Mouse (Mus musculus): ENCODE data around the gene Sec13. TPM values are rescaled to one million over a fixed set of nuclear protein-coding genes. Genes with fewer than 3 reads are reported as not detected.
"Not testable (repeated sequence)": the region's sequence is repeated elsewhere in the genome, so short reads cannot be mapped to it uniquely, and the experiment has no call there.

Gene Sec13
- polyA plus RNA-seq, 1 experiment from 2014 or later = 210 TPM

DNA sequence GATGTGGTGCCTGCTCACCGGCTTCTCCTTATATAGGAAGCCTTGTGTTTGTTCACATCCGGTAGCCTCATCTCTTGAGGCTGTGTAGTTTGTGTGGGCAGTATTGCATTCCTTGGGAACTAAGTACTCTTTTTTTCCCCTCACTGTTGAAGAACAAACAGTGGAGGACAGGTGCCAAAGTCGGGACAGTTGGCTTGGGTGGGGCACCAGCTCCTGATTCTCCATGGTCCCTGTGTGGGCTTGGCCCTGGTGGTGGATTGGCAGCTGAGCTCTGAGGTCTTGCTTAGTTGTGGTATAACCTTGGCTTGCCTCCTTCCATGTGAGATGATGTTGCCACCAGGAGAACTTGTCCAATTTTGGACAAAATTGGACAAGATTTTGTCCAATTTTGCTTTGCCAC, 20.7 kb downstream of the Sec13 start, which contains the start of gene Ghrl:
Gene Ghrl, minus strand, starts transcription at position 3 of the 400 bp plus-strand sequence.
- no peak within 1 kb of the TSS for H3K4me2 ChIP-seq (ENCODE audit: low read depth, low read length)
- no peak within 1 kb of the TSS for H3K9ac ChIP-seq (replicated peaks; ENCODE audit: low read depth, low read length)
- H3K36me3 ChIP-seq (ENCODE audit: control insufficient read depth, insufficient read depth, low read length) = peaks cover 37% of the 10 kb centered on the region
- H3K27me3 ChIP-seq (ENCODE audit: control insufficient read depth, insufficient read depth, low read length) = no peaks in the 10 kb centered on the region
- ATAC-seq (ENCODE audit: low read depth) = no peak
- H3K4me3 ChIP-seq (ENCODE audit: low read depth, low read length) = no peak within 1 kb of the TSS
- H3K9me3 ChIP-seq (ENCODE audit: control insufficient read depth, low read length) = no peaks in the 10 kb centered on the region
- H3K4me1 ChIP-seq (ENCODE audit: control insufficient read depth, insufficient read depth, low read length) = no peaks in the 10 kb centered on the region
- 91% methylated on average over 3 of the region's 3 CpGs for WGBS
- H3K27ac ChIP-seq (ENCODE audit: low read depth, low read length) = no peak within 1 kb of the TSS

DNA sequence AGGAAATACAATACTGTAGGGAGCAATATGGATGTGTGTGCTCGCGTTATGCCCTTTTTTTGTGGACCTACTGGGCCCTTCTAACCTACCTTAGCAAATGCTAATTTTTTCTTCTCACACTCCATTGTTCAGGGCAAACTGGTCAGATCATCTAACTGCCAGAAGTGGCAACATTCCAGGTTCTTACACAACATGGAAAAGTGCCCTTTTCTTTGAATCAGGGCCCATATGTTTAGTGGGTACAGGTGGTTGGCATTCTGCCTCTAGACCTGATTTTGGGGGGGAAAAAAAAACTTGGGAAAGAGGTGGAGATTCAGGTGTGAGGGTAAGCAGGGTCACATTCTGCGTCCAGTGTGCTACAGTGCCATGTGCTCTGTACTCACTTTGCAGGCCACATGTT, 23.0 kb downstream of the Sec13 start:
- Histone ChIP-seq H3K36me3 (ENCODE audit: control insufficient read depth, insufficient read depth, low read length) (peaks cover 54% of the 10 kb centered on the region), H3K4me3 (ENCODE audit: low read depth, low read length) (no peak overlapping the region), H3K27me3 (ENCODE audit: control insufficient read depth, insufficient read depth, low read length) (no peaks in the 10 kb centered on the region), H3K9ac (replicated peaks; ENCODE audit: low read depth, low read length) (no peak overlapping the region), H3K4me1 (ENCODE audit: control insufficient read depth, insufficient read depth, low read length) (no peaks in the 10 kb centered on the region), H3K9me3 (ENCODE audit: control insufficient read depth, low read length) (no peaks in the 10 kb centered on the region), H3K4me2 (ENCODE audit: low read depth, low read length) (no peak overlapping the region), H3K27ac (ENCODE audit: low read depth, low read length) (no peak overlapping the region)
- ATAC-seq (ENCODE audit: low read depth) = no peak
- WGBS = 92% methylated on average over 3 of the region's 3 CpGs

DNA sequence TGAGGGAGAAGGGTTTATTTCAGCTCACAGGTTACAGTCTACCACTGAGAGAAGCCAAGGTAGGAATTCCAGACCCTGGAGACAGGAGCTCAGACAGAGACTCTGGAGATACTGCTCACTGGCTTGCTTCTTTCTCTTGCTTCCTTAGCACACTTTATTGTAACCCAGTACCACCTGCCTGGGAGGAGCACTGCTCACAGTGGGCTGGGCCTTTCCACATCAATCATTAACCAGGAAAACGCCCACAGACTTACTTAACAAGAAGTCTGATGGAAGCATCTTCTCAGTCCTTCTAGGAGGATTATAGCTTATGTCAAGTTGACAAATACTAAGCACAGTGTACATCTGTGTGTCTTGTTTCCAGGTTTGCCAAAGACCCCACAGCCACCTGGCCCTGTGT, 25.7 kb downstream of the Sec13 start:
- H3K9ac ChIP-seq (replicated peaks; ENCODE audit: low read depth, low read length) = no peak overlapping the region
- no peak for ATAC-seq (ENCODE audit: low read depth)
- no peak overlapping the region for H3K4me2 ChIP-seq (ENCODE audit: low read depth, low read length)
- no peaks in the 10 kb centered on the region for H3K27me3 ChIP-seq (ENCODE audit: control insufficient read depth, insufficient read depth, low read length)
- peaks cover 64% of the 10 kb centered on the region for H3K36me3 ChIP-seq (ENCODE audit: control insufficient read depth, insufficient read depth, low read length)
- no peaks in the 10 kb centered on the region for H3K9me3 ChIP-seq (ENCODE audit: control insufficient read depth, low read length)
- 61% methylated on average over 1 of the region's 1 CpGs for WGBS
- no peak overlapping the region for H3K27ac ChIP-seq (ENCODE audit: low read depth, low read length)
- H3K4me3 ChIP-seq (ENCODE audit: low read depth, low read length) = no peak overlapping the region
- no peaks in the 10 kb centered on the region for H3K4me1 ChIP-seq (ENCODE audit: control insufficient read depth, insufficient read depth, low read length)

DNA sequence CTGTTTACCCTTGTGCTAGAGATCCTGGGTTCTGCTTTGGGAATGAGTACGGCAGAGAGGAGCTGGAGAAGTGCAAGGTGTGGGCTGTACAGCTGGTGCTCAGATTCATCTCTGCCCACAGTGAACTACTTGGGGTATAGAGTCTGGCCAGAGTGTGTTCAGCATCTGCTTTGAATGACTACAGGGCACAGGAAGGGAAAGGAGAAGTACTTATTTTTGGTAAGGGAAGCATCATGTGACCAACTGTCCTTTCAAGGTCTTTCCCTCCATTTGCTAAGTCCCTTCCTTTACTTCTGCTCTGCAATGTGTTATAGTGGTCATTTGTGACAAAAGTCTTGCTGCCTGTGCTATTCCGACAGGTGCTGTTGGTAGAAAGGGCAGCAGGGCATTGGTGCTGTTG, 26.3 kb downstream of the Sec13 start:
- WGBS = 85% methylated on average over 2 of the region's 2 CpGs
- Histone ChIP-seq H3K27ac (ENCODE audit: low read depth, low read length) (no peak overlapping the region), H3K4me3 (ENCODE audit: low read depth, low read length) (no peak overlapping the region), H3K4me1 (ENCODE audit: control insufficient read depth, insufficient read depth, low read length) (no peaks in the 10 kb centered on the region), H3K27me3 (ENCODE audit: control insufficient read depth, insufficient read depth, low read length) (no peaks in the 10 kb centered on the region), H3K36me3 (ENCODE audit: control insufficient read depth, insufficient read depth, low read length) (peaks cover 65% of the 10 kb centered on the region), H3K9me3 (ENCODE audit: control insufficient read depth, low read length) (no peaks in the 10 kb centered on the region), H3K9ac (replicated peaks; ENCODE audit: low read depth, low read length) (no peak overlapping the region), H3K4me2 (ENCODE audit: low read depth, low read length) (no peak overlapping the region)
- no peak for ATAC-seq (ENCODE audit: low read depth)

DNA sequence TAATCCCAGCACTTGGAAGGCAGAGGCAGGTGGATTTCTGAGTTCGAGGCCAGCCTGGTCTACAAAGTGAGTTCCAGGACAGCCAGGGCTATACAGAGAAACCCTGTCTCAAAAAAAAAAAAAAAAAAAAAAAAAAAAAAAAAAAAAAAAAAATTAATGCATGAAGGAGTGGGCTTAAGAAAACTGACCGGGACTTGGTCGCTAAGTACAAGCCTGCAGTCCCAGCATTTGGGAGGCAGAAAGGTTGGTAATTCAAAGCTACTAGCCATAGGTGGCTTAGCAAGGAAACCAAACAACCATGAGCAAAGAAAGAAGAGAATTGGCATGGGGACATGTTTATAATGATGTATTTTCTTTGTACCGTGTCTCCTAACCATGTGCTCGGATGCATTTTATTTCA, 27.2 kb downstream of the Sec13 start:
- not testable (repeated sequence) for H3K9me3 ChIP-seq (ENCODE audit: control insufficient read depth, low read length); H3K4me3 ChIP-seq (ENCODE audit: low read depth, low read length); ATAC-seq (ENCODE audit: low read depth); H3K4me2 ChIP-seq (ENCODE audit: low read depth, low read length); H3K9ac ChIP-seq (replicated peaks; ENCODE audit: low read depth, low read length); H3K27me3 ChIP-seq (ENCODE audit: control insufficient read depth, insufficient read depth, low read length); H3K4me1 ChIP-seq (ENCODE audit: control insufficient read depth, insufficient read depth, low read length); H3K27ac ChIP-seq (ENCODE audit: low read depth, low read length)
- 94% methylated on average over 5 of the region's 5 CpGs for WGBS
- H3K36me3 ChIP-seq (ENCODE audit: control insufficient read depth, insufficient read depth, low read length) = peaks cover 72% of the 10 kb centered on the region

DNA sequence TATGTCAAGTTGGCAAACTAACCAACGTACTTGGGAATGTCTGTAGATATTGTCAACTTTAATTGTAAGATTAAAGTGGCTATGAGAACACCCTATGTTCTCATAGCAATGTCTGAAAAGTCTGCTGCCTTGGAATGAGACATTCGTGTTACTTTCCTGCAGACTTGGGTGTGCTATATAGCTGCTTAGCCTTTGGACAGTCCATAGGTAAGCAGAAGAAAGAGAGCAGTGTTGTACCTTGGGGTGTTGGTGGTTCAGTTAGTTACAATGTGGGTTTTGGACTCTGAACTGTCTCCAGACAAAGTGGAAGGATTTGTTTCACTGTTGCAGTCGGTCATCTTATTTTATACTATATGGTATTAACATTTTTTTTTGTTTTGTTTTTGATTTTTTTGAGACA, 27.8 kb downstream of the Sec13 start:
- Histone ChIP-seq H3K36me3 (ENCODE audit: control insufficient read depth, insufficient read depth, low read length) (peaks cover 79% of the 10 kb centered on the region), H3K9ac (replicated peaks; ENCODE audit: low read depth, low read length) (no peak overlapping the region), H3K27ac (ENCODE audit: low read depth, low read length) (no peak overlapping the region), H3K4me2 (ENCODE audit: low read depth, low read length) (no peak overlapping the region), H3K4me1 (ENCODE audit: control insufficient read depth, insufficient read depth, low read length) (no peaks in the 10 kb centered on the region), H3K27me3 (ENCODE audit: control insufficient read depth, insufficient read depth, low read length) (no peaks in the 10 kb centered on the region), H3K9me3 (ENCODE audit: control insufficient read depth, low read length) (no peaks in the 10 kb centered on the region), H3K4me3 (ENCODE audit: low read depth, low read length) (no peak overlapping the region)
- ATAC-seq (ENCODE audit: low read depth) = no peak
- WGBS = 96% methylated on average over 3 of the region's 3 CpGs

DNA sequence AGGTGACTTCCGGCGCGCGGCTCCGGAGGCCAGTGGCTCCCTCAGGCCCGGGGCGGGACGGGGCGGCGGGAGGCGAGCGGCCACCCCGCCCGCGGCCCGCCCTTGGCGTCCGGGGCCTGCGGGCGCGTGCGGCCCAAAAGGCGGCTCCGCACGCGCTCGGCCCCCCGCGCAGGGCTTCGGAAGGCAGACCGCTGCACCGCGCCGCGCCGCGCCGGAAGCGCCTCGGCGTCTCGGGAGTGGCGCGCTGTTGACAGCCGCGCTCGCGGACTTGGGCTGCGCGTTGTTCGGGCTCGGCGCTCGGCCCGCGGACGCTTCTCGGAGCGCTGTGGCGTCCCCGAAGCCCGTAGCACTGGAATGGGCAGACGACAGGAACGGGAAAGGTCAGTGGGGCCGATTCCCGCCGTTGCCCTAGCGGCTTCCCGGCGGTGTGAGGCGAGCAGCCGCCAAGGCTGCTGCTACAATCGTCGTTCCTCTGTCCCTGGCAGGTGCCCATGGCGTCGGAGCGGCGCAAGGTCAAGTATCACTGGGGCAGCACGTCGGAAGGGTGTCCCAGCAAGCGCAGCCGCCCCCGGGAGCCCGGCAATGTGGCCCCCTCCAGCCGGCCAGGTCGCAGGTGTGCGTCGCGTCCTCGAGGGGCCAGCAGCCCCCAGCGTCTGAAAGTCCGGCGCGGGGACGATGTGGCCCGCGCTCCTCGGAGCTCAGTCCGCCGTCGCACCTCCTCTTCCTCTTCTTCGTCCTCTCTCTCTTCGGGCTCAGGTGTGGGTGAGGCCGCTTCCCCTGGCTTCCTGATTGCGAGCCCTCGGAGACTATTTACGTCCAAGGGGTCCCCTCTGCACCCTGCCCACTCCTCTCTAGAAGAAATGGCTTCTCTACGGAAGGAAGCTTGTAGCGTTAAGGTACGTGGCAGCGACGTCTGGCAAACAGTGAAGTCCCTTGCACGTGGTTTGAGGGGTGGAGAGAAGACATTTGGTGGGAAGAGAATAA, 43.0 kb downstream of the Sec13 start:
- Histone ChIP-seq H3K27me3 (ENCODE audit: control insufficient read depth, insufficient read depth, low read length) (no peaks in the 10 kb centered on the region), H3K4me3 (ENCODE audit: low read depth, low read length) (peak overlapping the region; percentile 84), H3K36me3 (ENCODE audit: control insufficient read depth, insufficient read depth, low read length) (peaks cover 14% of the 10 kb centered on the region), H3K9ac (replicated peaks; ENCODE audit: low read depth, low read length) (peak overlapping the region; percentile 79), H3K4me1 (ENCODE audit: control insufficient read depth, insufficient read depth, low read length) (peaks cover 18% of the 10 kb centered on the region), H3K9me3 (ENCODE audit: control insufficient read depth, low read length) (no peaks in the 10 kb centered on the region), H3K4me2 (ENCODE audit: low read depth, low read length) (peak overlapping the region; percentile 92), H3K27ac (ENCODE audit: low read depth, low read length) (peak overlapping the region; percentile 82)
- under 1% methylated on average over 93 of the region's 113 CpGs for WGBS
- ATAC-seq (ENCODE audit: low read depth) = peak; percentile 79

DNA sequence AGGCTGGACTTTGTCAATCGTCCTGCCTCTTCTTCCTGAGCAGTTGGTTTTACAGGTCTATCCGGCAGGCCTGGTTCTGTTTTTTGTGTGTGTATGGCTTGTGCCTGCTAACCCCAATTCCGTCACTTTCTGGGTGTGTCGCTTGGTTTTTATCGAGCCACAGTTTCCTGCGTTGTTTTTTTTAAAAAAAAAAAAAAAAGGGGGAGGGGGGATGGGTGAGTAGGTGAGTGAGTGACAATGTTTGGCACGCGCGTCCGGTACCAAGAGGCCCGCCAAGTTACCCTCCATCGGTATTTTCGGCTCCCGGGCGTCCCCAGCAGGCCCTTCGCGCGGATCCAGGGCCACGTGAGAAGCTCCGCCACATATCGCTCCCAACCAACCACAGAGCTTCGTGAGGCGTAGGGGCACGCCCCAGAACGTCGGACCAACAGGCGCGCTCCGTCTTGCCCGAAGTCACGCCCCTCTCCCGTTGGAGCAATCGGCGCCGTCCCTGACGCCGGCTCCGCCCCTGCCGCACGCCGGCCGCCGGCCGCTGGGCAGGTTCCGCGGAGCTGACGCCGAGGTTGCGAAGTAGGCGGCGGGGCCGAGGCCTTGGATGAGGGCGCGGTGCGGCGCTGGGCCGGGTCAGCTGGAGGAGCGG, 43.8 kb downstream of the Sec13 start, which contains the start of gene Tatdn2:
Gene Tatdn2, plus strand, starts transcription at position 469 of the 640 bp plus-strand sequence.
- 1% methylated on average over 42 of the region's 58 CpGs for WGBS

More for the DNA sequence above, 43.8 kb downstream of the Sec13 start, which contains the start of gene Tatdn2:
- Histone ChIP-seq H3K4me1 (ENCODE audit: control insufficient read depth, insufficient read depth, low read length) (peaks cover 18% of the 10 kb centered on the region), H3K36me3 (ENCODE audit: control insufficient read depth, insufficient read depth, low read length) (peaks cover 6% of the 10 kb centered on the region), H3K4me3 (ENCODE audit: low read depth, low read length) (peak within 1 kb of the TSS; percentile 84), H3K4me2 (ENCODE audit: low read depth, low read length) (peak within 1 kb of the TSS; percentile 92), H3K9me3 (ENCODE audit: control insufficient read depth, low read length) (no peaks in the 10 kb centered on the region), H3K27me3 (ENCODE audit: control insufficient read depth, insufficient read depth, low read length) (no peaks in the 10 kb centered on the region), H3K27ac (ENCODE audit: low read depth, low read length) (peak within 1 kb of the TSS; percentile 82), H3K9ac (replicated peaks; ENCODE audit: low read depth, low read length) (peak within 1 kb of the TSS; percentile 79)
- peak; percentile 99 for ATAC-seq (ENCODE audit: low read depth)
